Mouse (Mus musculus) midbrain, embryonic 14.5 days (tissue): Measurements from ENCODE around the gene Prps1l3. TPM values are rescaled to one million over a fixed set of nuclear protein-coding genes. Genes with fewer than 3 reads are reported as not detected.
"Not testable (repeated sequence)": the region's sequence is repeated elsewhere in the genome, so short reads cannot be mapped to it uniquely, and the experiment has no call there.

Experiments used
- ATAC-seq: fragments of 200-750 bp; cut with Nextera tagmentation; 2 replicates; pipeline ENCODE4 v1.8.0; 2017; ENCODE audit warnings: moderate number of reproducible peaks, moderate library complexity; ENCODE audit not compliant: low FRiP score, low TSS enrichment
- DNase-seq: peaks from one replicate; pipeline ENCODE4 v3.0.0-alpha.2; 2015
- H3K27ac ChIP-seq: fragments of 300-500 bp; sonication (generic); replicated peaks from 2 replicates; pipeline ENCODE4 v1.5.1; 2014; ENCODE audit warnings: mild to moderate bottlenecking, low read depth, low read length, moderate library complexity
- H3K27me3 ChIP-seq: fragments of 300-500 bp; sonication (generic); 2 replicates; pipeline ENCODE4 v1.6.1; 2014; ENCODE audit warnings: low read length, control low read depth, mixed read lengths; ENCODE audit not compliant: control insufficient read depth, insufficient read depth
- H3K36me3 ChIP-seq: fragments of 300-500 bp; sonication (generic); 2 replicates; pipeline ENCODE4 v1.6.1; 2014; ENCODE audit warnings: low read length, control low read depth; ENCODE audit not compliant: control insufficient read depth, insufficient read depth
- H3K4me1 ChIP-seq: fragments of 300-500 bp; sonication (generic); 2 replicates; pipeline ENCODE4 v1.6.1; 2014; ENCODE audit warnings: mild to moderate bottlenecking, antibody characterized with exemption, low read length, control low read depth; ENCODE audit not compliant: control insufficient read depth, insufficient read depth
- H3K4me2 ChIP-seq: fragments of 300-500 bp; sonication (generic); 2 replicates; pipeline ENCODE4 v1.6.1; 2014; ENCODE audit warnings: mild to moderate bottlenecking, low read length, moderate library complexity
- H3K4me3 ChIP-seq: fragments of 300-500 bp; sonication (generic); replicated peaks from 2 replicates; pipeline ENCODE4 v1.5.1; 2014; ENCODE audit warnings: low read depth, low read length
- H3K9ac ChIP-seq: fragments of 300-500 bp; sonication (generic); replicated peaks from 2 replicates; pipeline ENCODE4 v1.6.1; 2014; ENCODE audit warnings: mild to moderate bottlenecking, low read length, moderate library complexity
- H3K9me3 ChIP-seq: fragments of 300-500 bp; sonication (generic); 2 replicates; pipeline ENCODE4 v1.6.1; 2016; ENCODE audit warnings: low read length, control low read depth, mixed read lengths; ENCODE audit not compliant: control insufficient read depth
- WGBS: fragments of 180-500 bp; shearing (Covaris S2); extraction: QIAGEN DNeasy Blood & Tissue Kit; methylation state at CpG from one replicate; pipeline ENCODE4 v1.1.7; 2014; 5-methylcytosine and 5-hydroxymethylcytosine counted together
- polyA plus RNA-seq: library from polyadenylated mRNA; unstranded; fragments of >200 nt; fragmentation: Nextera tagmentation; extraction: Ambion mirVana; gene quantifications from 2 replicates; pipeline ENCODE4 v1.2.1, GENCODE M21; 2014

Prps1l3 gene
- polyA plus RNA-seq, 1 experiment from 2014 or later, result 38.5 TPM

- H3K9me3 ChIP-seq, result no peaks in the 10 kb centered on the region
- H3K4me2 ChIP-seq, result peak within 1 kb of the TSS; percentile 85
- no peaks in the 10 kb centered on the region for H3K36me3 ChIP-seq
- peak within 1 kb of the TSS; percentile 39 for H3K9ac ChIP-seq
- peaks cover 5% of the 10 kb centered on the region; the same call in 1 of the 2 replicates for H3K4me1 ChIP-seq
- peak within 1 kb of the TSS; percentile 46 for H3K4me3 ChIP-seq
- ATAC-seq (no peak), DNase-seq (no peak)
- no peak within 1 kb of the TSS for H3K27ac ChIP-seq
- 47% methylated on average over 10 of the region's 10 CpGs for WGBS
- peaks cover 15% of the 10 kb centered on the region for H3K27me3 ChIP-seq
Measured at GRCm38 (mm10) chr12:57197363-57198026, 32.7 kb upstream of the Prps1l3 start, which contains the start of gene Slc25a21. Gene Slc25a21 (minus strand): TSS chr12:57197472.

DNA sequence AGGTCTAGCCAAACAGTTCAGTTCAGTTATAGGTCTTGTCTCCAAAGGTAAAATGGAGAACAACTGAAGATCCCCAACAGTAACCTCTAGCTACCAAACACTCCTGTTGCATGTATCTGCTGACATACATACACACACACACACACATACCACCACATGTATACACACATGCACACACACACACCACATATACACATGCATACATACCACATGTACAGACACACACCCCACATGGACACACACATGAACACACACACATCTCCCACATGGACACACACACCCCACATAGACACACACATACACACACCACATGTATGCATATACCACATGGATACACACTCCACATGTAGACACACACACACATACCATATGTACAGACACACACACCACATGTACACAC, 31.9 kb upstream of the Prps1l3 start:
- peaks cover 5% of the 10 kb centered on the region; the same call in 1 of the 2 replicates for H3K4me1 ChIP-seq
- H3K9ac ChIP-seq, result no peak overlapping the region
- H3K27me3 ChIP-seq, result peaks cover 15% of the 10 kb centered on the region
- ATAC-seq, result 0 out of 2 replicates have a peak, but pooled peaks have one; percentile 12
- H3K4me3 ChIP-seq, result no peak overlapping the region
- no peaks in the 10 kb centered on the region for H3K9me3 ChIP-seq
- no peak for DNase-seq
- H3K27ac ChIP-seq, result no peak overlapping the region
- H3K4me2 ChIP-seq, result no peak overlapping the region
- H3K36me3 ChIP-seq, result no peaks in the 10 kb centered on the region

- peaks cover 5% of the 10 kb centered on the region; the same call in 1 of the 2 replicates for H3K4me1 ChIP-seq
- no peaks in the 10 kb centered on the region for H3K36me3 ChIP-seq
- no peak overlapping the region for H3K9ac ChIP-seq
- no peaks in the 10 kb centered on the region for H3K9me3 ChIP-seq
- ATAC-seq, result no peak
- H3K4me2 ChIP-seq, result no peak overlapping the region
- no peak overlapping the region for H3K4me3 ChIP-seq
- H3K27ac ChIP-seq, result no peak overlapping the region
- 96% methylated on average over 2 of the region's 2 CpGs for WGBS
- no peak for DNase-seq
- H3K27me3 ChIP-seq, result peaks cover 15% of the 10 kb centered on the region
Measured at GRCm38 (mm10) chr12:57199427-57199826, 30.8 kb upstream of the Prps1l3 start.

DNA sequence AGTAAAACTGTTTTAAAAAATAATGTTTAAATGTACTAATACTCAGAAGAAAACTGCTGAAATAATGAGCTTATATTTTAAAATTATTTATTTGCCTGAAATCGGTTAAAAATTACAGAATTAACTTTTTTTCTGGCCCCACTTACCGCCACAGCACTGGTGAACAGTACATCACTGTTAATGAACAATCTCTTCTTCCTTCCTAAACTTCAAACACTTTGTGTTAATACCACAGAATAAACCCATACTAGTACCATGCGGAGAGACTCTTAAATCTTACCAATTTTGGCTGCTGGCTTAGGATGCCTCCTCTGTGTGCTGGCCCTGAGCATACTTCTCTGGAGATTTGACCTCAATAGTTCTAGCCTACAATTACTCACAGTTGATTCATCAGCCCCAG, 28.3 kb upstream of the Prps1l3 start:
- no peak overlapping the region for H3K9ac ChIP-seq
- H3K27ac ChIP-seq, result no peak overlapping the region
- H3K9me3 ChIP-seq, result no peaks in the 10 kb centered on the region
- H3K36me3 ChIP-seq, result no peaks in the 10 kb centered on the region
- no peak for ATAC-seq
- WGBS, result 96% methylated on average over 3 of the region's 3 CpGs
- H3K27me3 ChIP-seq, result peaks cover 8% of the 10 kb centered on the region
- no peak for DNase-seq
- H3K4me3 ChIP-seq, result no peak overlapping the region
- H3K4me1 ChIP-seq, result no peaks in the 10 kb centered on the region
- no peak overlapping the region for H3K4me2 ChIP-seq

DNA sequence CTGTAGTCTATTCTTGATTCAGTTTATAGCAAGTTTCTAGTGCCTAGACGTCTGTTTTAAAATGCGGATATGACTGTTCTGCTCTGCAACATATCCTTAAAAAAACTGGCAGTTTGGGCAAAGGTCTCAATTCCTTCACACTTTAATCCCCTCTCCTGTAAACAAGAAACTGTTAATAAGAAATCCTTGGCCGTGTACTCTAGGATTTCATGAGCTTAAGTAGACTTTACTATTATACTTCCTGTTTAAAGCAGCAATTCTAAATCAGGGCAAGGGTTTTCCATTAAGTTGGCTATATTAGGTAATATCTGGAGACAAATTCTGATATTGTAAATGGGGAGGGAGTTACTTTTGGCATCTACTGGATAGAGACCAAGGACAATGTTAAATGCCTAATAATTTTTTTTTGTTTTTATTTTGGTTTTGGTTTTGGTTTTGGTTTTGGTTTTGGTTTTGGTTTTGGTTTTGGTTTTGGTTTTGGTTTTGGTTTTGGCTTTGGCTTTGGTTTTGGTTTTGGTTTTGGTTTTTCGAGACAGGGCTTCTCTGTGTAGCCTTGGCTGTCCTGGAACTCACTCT, 25.8 kb upstream of the Prps1l3 start:
- DNase-seq (no peak), ATAC-seq (no peak)
- Histone ChIP-seq H3K9ac (no peak overlapping the region), H3K4me3 (no peak overlapping the region), H3K4me2 (no peak overlapping the region), H3K27me3 (no peaks in the 10 kb centered on the region), H3K4me1 (no peaks in the 10 kb centered on the region), H3K27ac (no peak overlapping the region), H3K36me3 (no peaks in the 10 kb centered on the region), H3K9me3 (no peaks in the 10 kb centered on the region)
- WGBS, result 82% methylated on average over 4 of the region's 4 CpGs

GRCm38 (mm10) chr12:57211353-57212311, 18.6 kb upstream of the Prps1l3 start:
- Histone ChIP-seq H3K4me3 (peak overlapping the region; percentile 49), H3K36me3 (no peaks in the 10 kb centered on the region), H3K4me1 (no peaks in the 10 kb centered on the region), H3K27me3 (no peaks in the 10 kb centered on the region), H3K9me3 (no peaks in the 10 kb centered on the region), H3K27ac (no peak overlapping the region), H3K9ac (peak overlapping the region; percentile 61), H3K4me2 (peak overlapping the region; percentile 88)
- 8% methylated on average over 30 of the region's 30 CpGs for WGBS
- peak; percentile 69 for ATAC-seq
- DNase-seq, result peak; percentile 54

DNA sequence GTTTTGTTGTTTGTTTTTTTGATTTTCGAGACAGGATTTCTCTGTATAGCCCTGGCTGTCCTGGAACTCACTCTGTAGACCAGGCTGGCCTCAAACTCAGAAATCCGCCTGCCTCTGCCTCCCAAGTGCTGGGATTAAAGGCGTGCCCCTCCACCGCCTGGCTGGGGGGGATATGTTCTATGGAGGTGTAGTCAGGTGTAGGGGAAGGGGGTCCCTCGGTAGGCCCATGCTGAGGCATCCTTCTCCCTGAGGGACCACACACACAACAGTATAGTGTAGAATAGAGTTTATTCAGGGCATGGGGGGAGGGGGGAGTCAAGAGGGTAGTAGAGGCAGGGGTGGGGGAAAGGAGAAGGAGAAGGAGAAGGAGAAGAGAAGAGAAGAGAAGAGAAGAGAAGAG, 17.7 kb upstream of the Prps1l3 start:
- 77% methylated on average over 5 of the region's 5 CpGs for WGBS
- H3K9me3 ChIP-seq, H3K4me2 ChIP-seq, H3K4me3 ChIP-seq, DNase-seq, H3K36me3 ChIP-seq, H3K27ac ChIP-seq, H3K9ac ChIP-seq, H3K4me1 ChIP-seq, H3K27me3 ChIP-seq: not testable (repeated sequence)
- ATAC-seq, result peak; percentile 46; the same call in 1 of the 2 replicates

- Histone ChIP-seq H3K36me3 (no peaks in the 10 kb centered on the region), H3K4me2 (no peak overlapping the region), H3K9ac (no peak overlapping the region), H3K9me3 (no peaks in the 10 kb centered on the region), H3K27me3 (no peaks in the 10 kb centered on the region), H3K27ac (no peak overlapping the region), H3K4me3 (no peak overlapping the region), H3K4me1 (no peaks in the 10 kb centered on the region)
- DNase-seq (no peak), ATAC-seq (no peak)
- WGBS, result 90% methylated on average over 9 of the region's 9 CpGs
Measured at GRCm38 (mm10) chr12:57226411-57226810, 3.8 kb upstream of the Prps1l3 start.
